Mouse (Mus musculus): ENCODE results near the gene Hoxa10. TPM values are rescaled to one million over a fixed set of nuclear protein-coding genes. Genes with fewer than 3 reads are reported as not detected.

Gene Hoxa10
- not detected for total RNA-seq (2021)
- long read RNA-seq, experiment 1 = 0 reads
- long read RNA-seq, experiment 2 = 0 reads

GRCm38 (mm10) chr6:52240389-52241000, at the start of gene Hoxa10:
Gene Hoxa10 (minus strand): TSS chr6:52240854.
- peak in 1 of 2 experiments; percentile 33 for DNase-seq (ENCODE audit: low spot score in 2 of 2)
- Histone ChIP-seq H3K4me3 (no peak within 1 kb of the TSS), H3K27ac (no peak within 1 kb of the TSS)
- peak; percentile 79 for TF ChIP-seq CTCF (conservative IDR thresholded peaks at IDR 0.05)

GRCm38 (mm10) chr6:52290186-52290585, 49.5 kb upstream of the Hoxa10 start:
- no peak for DNase-seq (ENCODE audit: low spot score in 2 of 2)
- Histone ChIP-seq H3K27ac (no peak overlapping the region), H3K4me3 (no peak overlapping the region)
- no peak for TF ChIP-seq CTCF (conservative IDR thresholded peaks at IDR 0.05)

GRCm38 (mm10) chr6:52283896-52284295, 43.2 kb upstream of the Hoxa10 start:
- no peak for TF ChIP-seq CTCF (conservative IDR thresholded peaks at IDR 0.05)
- no peak for DNase-seq (ENCODE audit: low spot score in 2 of 2)
- Histone ChIP-seq H3K4me3 (no peak overlapping the region), H3K27ac (no peak overlapping the region)

GRCm38 (mm10) chr6:52281084-52281483, 40.4 kb upstream of the Hoxa10 start:
- TF ChIP-seq CTCF (conservative IDR thresholded peaks at IDR 0.05) = no peak
- Histone ChIP-seq H3K27ac (no peak overlapping the region), H3K4me3 (no peak overlapping the region)
- no peak for DNase-seq (ENCODE audit: low spot score in 2 of 2)

GRCm38 (mm10) chr6:52276920-52277319, 36.3 kb upstream of the Hoxa10 start:
- Histone ChIP-seq H3K4me3 (no peak overlapping the region), H3K27ac (no peak overlapping the region)
- TF ChIP-seq CTCF (conservative IDR thresholded peaks at IDR 0.05) = no peak
- no peak for DNase-seq (ENCODE audit: low spot score in 2 of 2)

GRCm38 (mm10) chr6:52276382-52276781, 35.7 kb upstream of the Hoxa10 start:
- Histone ChIP-seq H3K4me3 (no peak overlapping the region), H3K27ac (no peak overlapping the region)
- DNase-seq (ENCODE audit: low spot score in 2 of 2) = no peak
- no peak for TF ChIP-seq CTCF (conservative IDR thresholded peaks at IDR 0.05)

GRCm38 (mm10) chr6:52275563-52276280, 35.1 kb upstream of the Hoxa10 start:
- TF ChIP-seq CTCF (conservative IDR thresholded peaks at IDR 0.05) = no peak
- Histone ChIP-seq H3K27ac (no peak overlapping the region), H3K4me3 (no peak overlapping the region)
- DNase-seq (ENCODE audit: low spot score in 2 of 2) = no peak

- TF ChIP-seq CTCF (conservative IDR thresholded peaks at IDR 0.05) = no peak
- no peak overlapping the region for H3K27ac ChIP-seq
- H3K4me3 ChIP-seq = no peak overlapping the region
- no peak for DNase-seq (ENCODE audit: low spot score in 2 of 2)
Observed at GRCm38 (mm10) chr6:52274576-52274975, 33.9 kb upstream of the Hoxa10 start.

- Histone ChIP-seq H3K27ac (no peak overlapping the region), H3K4me3 (no peak overlapping the region)
- TF ChIP-seq CTCF (conservative IDR thresholded peaks at IDR 0.05) = no peak
- no peak for DNase-seq (ENCODE audit: low spot score in 2 of 2)
Observed at GRCm38 (mm10) chr6:52273656-52274280, 33.1 kb upstream of the Hoxa10 start.

GRCm38 (mm10) chr6:52272766-52273655, 32.4 kb upstream of the Hoxa10 start:
- Histone ChIP-seq H3K27ac (no peak overlapping the region), H3K4me3 (no peak overlapping the region)
- no peak for TF ChIP-seq CTCF (conservative IDR thresholded peaks at IDR 0.05)
- DNase-seq (ENCODE audit: low spot score in 2 of 2) = no peak

GRCm38 (mm10) chr6:52270494-52271480, 30.1 kb upstream of the Hoxa10 start:
- DNase-seq (ENCODE audit: low spot score in 2 of 2) = peak; percentile 27 to 53
- peak; percentile 92 for TF ChIP-seq CTCF (conservative IDR thresholded peaks at IDR 0.05)
- no peak overlapping the region for H3K27ac ChIP-seq
- no peak overlapping the region for H3K4me3 ChIP-seq

GRCm38 (mm10) chr6:52268756-52269155, 28.1 kb upstream of the Hoxa10 start:
- TF ChIP-seq CTCF (conservative IDR thresholded peaks at IDR 0.05) = no peak
- Histone ChIP-seq H3K4me3 (no peak overlapping the region), H3K27ac (no peak overlapping the region)
- no peak for DNase-seq (ENCODE audit: low spot score in 2 of 2)

All from layer of hippocampus, adult 2 months (tissue).